Mouse (Mus musculus): ENCODE measurements around the gene Mkln1.

Gene Mkln1

GRCm38 (mm10) chr6:31398431-31399205, at the start of gene Mkln1:
Gene Mkln1 (plus strand): TSS chr6:31398735.
- DNase-seq (ENCODE audit: low read depth, low spot score): peak; percentile 34

GRCm38 (mm10) chr6:31356444-31357191, 41.9 kb upstream of the Mkln1 start:
- DNase-seq (ENCODE audit: low read depth, low spot score): no peak

GRCm38 (mm10) chr6:31357286-31357685, 41.2 kb upstream of the Mkln1 start:
- DNase-seq (ENCODE audit: low read depth, low spot score): no peak

GRCm38 (mm10) chr6:31362617-31363016, 35.9 kb upstream of the Mkln1 start:
- DNase-seq (ENCODE audit: low read depth, low spot score): no peak

GRCm38 (mm10) chr6:31364399-31364798, 34.1 kb upstream of the Mkln1 start:
- DNase-seq (ENCODE audit: low read depth, low spot score): no peak

GRCm38 (mm10) chr6:31367947-31368346, 30.6 kb upstream of the Mkln1 start:
- no peak for DNase-seq (ENCODE audit: low read depth, low spot score)

GRCm38 (mm10) chr6:31368559-31368958, 30.0 kb upstream of the Mkln1 start:
- DNase-seq (ENCODE audit: low read depth, low spot score): no peak

- peak; percentile 29 for DNase-seq (ENCODE audit: low read depth, low spot score)
Measured at GRCm38 (mm10) chr6:31369875-31370274, 28.7 kb upstream of the Mkln1 start.

GRCm38 (mm10) chr6:31370550-31371061, 27.9 kb upstream of the Mkln1 start:
- no peak for DNase-seq (ENCODE audit: low read depth, low spot score)

GRCm38 (mm10) chr6:31371140-31371539, 27.4 kb upstream of the Mkln1 start:
- no peak for DNase-seq (ENCODE audit: low read depth, low spot score)

- DNase-seq (ENCODE audit: low read depth, low spot score): no peak
Measured at GRCm38 (mm10) chr6:31372620-31373019, 25.9 kb upstream of the Mkln1 start.

GRCm38 (mm10) chr6:31373084-31373673, 25.4 kb upstream of the Mkln1 start:
- no peak for DNase-seq (ENCODE audit: low read depth, low spot score)

- no peak for DNase-seq (ENCODE audit: low read depth, low spot score)
Measured at GRCm38 (mm10) chr6:31382989-31383388, 15.5 kb upstream of the Mkln1 start.

- no peak for DNase-seq (ENCODE audit: low read depth, low spot score)
Measured at GRCm38 (mm10) chr6:31384794-31385193, 13.7 kb upstream of the Mkln1 start.

- no peak for DNase-seq (ENCODE audit: low read depth, low spot score)
Measured at GRCm38 (mm10) chr6:31385281-31386145, 13.0 kb upstream of the Mkln1 start.

- DNase-seq (ENCODE audit: low read depth, low spot score): no peak
Measured at GRCm38 (mm10) chr6:31389716-31390115, 8.8 kb upstream of the Mkln1 start.

GRCm38 (mm10) chr6:31390243-31390981, 8.1 kb upstream of the Mkln1 start:
- DNase-seq (ENCODE audit: low read depth, low spot score): no peak

GRCm38 (mm10) chr6:31392871-31393270, 5.7 kb upstream of the Mkln1 start:
- DNase-seq (ENCODE audit: low read depth, low spot score): no peak

- DNase-seq (ENCODE audit: low read depth, low spot score): no peak
Measured at GRCm38 (mm10) chr6:31396118-31396517, 2.4 kb upstream of the Mkln1 start.

- no peak for DNase-seq (ENCODE audit: low read depth, low spot score)
Measured at GRCm38 (mm10) chr6:31397308-31397707, 1.2 kb upstream of the Mkln1 start.

Data from WW6 (cell line).